In the genomic region with DNA sequence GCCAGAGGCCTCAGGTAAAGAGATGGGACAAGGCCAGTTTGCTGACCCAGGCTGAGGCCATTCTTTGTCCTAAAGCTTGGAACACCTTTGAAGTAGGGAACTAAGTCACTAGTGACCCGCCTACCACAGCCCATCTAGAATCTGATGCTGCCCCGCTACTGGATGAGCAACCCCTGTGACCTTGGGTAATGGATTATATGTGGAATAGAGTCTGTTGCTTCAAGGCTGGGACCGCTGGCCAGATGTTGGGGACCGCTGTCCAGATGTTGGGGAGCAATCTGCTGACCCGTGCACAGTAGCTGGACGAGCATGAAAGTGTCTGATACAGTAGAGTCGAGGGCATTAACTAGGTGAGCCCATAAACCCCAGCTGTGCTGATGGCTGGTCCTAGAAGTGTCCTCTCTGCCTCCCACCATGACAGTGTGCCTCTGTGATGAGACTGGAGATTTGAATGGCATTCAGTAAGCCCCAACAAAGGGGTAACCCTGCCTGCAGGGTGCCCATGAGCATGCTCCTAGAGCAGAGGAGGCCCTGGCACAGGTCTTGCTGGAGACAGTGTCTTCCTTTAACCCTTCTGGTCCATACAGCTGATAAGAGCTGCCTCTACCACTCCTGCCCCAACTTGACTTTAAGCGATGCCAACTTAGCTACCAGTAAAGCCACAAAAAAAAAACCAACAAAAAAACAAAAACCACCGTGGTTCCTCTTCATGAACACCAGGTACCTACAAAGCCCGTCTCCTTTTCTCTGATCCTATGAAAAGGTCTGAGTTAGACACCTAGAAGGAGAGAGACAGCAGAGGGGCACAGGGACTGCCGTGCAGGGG, we compare ENCODE assay signal across 1 mouse cellular context.
TF ChIP-seq lines count a peak whose summit lies in the region.

No protein-coding gene starts in this region.

TF ChIP-seq in MEL, 35 proteins besides CTCF, POLR2A, EP300 and RAD21:
- no peak for TF ChIP-seq MYB (IDR thresholded peaks at IDR 0.05; ENCODE audit: low read depth, low read length)
- TF ChIP-seq MEF2A (IDR thresholded peaks at IDR 0.05; ENCODE audit: extremely low read depth, insufficient replicate concordance, low read depth, low read length, poor library complexity, severe bottlenecking): no peak
- TF ChIP-seq ETS1 (IDR thresholded peaks at IDR 0.05; ENCODE audit: low read depth, low read length): peak; percentile 35; the same call in 1 of the 2 replicates
- TF ChIP-seq TAL1 (IDR thresholded peaks at IDR 0.05; ENCODE audit: low read length): no peak
- no peak for TF ChIP-seq GABPA (IDR thresholded peaks at IDR 0.05; ENCODE audit: low read depth, low read length)
- TF ChIP-seq NRF1 (IDR thresholded peaks at IDR 0.05; ENCODE audit: insufficient read depth, low read depth, low read length, poor library complexity, severe bottlenecking): peak; percentile 56; the same call in 1 of the 2 replicates
- TF ChIP-seq USF1 (IDR thresholded peaks at IDR 0.05; ENCODE audit: low read depth, low read length): no peak
- TF ChIP-seq ZNF384 (IDR thresholded peaks at IDR 0.05; ENCODE audit: low read depth, low read length): peak; percentile 53; the same call in 1 of the 2 replicates
- TF ChIP-seq ELF1 (IDR thresholded peaks at IDR 0.05; ENCODE audit: low read depth, low read length): no peak
- TF ChIP-seq KAT2A (conservative IDR thresholded peaks at IDR 0.05; ENCODE audit: low read depth, low read length): no peak
- no peak for TF ChIP-seq ZC3H11A (IDR thresholded peaks at IDR 0.05; ENCODE audit: low read depth, low read length)
- TF ChIP-seq HCFC1 (IDR thresholded peaks at IDR 0.05; ENCODE audit: low read depth, low read length): no peak
- TF ChIP-seq GATA1 (IDR thresholded peaks at IDR 0.05; ENCODE audit: low read depth, low read length): peak; percentile 58; the same call in 1 of the 2 replicates
- TF ChIP-seq MAFK (IDR thresholded peaks at IDR 0.05; ENCODE audit: borderline replicate concordance, low read depth, low read length): no peak
- TF ChIP-seq NELFE (IDR thresholded peaks at IDR 0.05; ENCODE audit: low read depth, low read length): no peak
- TF ChIP-seq MXI1 (IDR thresholded peaks at IDR 0.05; ENCODE audit: low read depth, low read length): peak; percentile 23; the same call in 1 of the 2 replicates
- TF ChIP-seq MYC (IDR thresholded peaks at IDR 0.05; ENCODE audit: low read depth, low read length): no peak
- TF ChIP-seq MAX (IDR thresholded peaks at IDR 0.05; ENCODE audit: low read length): no peak
- no peak for TF ChIP-seq TBP (IDR thresholded peaks at IDR 0.05; ENCODE audit: low read depth, low read length)
- no peak for TF ChIP-seq SMC3 (IDR thresholded peaks at IDR 0.05; ENCODE audit: low read depth, low read length)
- no peak for TF ChIP-seq SIN3A (IDR thresholded peaks at IDR 0.05; ENCODE audit: low read length)
